Mouse (Mus musculus) kidney, postnatal 25 days (tissue): ENCODE measurements around the gene Rhox4g.
"Not testable (repeated sequence)": the region's sequence is repeated elsewhere in the genome, so short reads cannot be mapped to it uniquely, and the experiment has no call there.

Experiments used
- DNase-seq, 2 experiments: peaks; one replicate each; pipeline ENCODE4 v3.0.0; 2021; ENCODE audit warnings: mixed read lengths in 2 of 2

The Rhox4g gene

GRCm38 (mm10) chrX:37651227-37651626 is at the start of gene Rhox4g:
TSS of gene Rhox4g (minus strand) at chrX:37651327.
- not testable (repeated sequence) for DNase-seq

- no peak for DNase-seq
Observed at GRCm38 (mm10) chrX:37692261-37692660, 41.1 kb upstream of the Rhox4g start.

GRCm38 (mm10) chrX:37683031-37683715 is 32.0 kb upstream of the Rhox4g start:
- DNase-seq, result no peak

- not testable (repeated sequence) for DNase-seq
Observed at GRCm38 (mm10) chrX:37673177-37673576, 22.1 kb upstream of the Rhox4g start, which contains the start of gene Rhox2h. TSS of gene Rhox2h (minus strand) at chrX:37673277.

GRCm38 (mm10) chrX:37668664-37669063 is 17.5 kb upstream of the Rhox4g start, which contains the start of gene Rhox3h:
TSS of gene Rhox3h (minus strand) at chrX:37668764.
- DNase-seq, result not testable (repeated sequence)

GRCm38 (mm10) chrX:37643370-37643769 is 7.8 kb downstream of the Rhox4g start, which contains the start of gene Rhox2g:
TSS of gene Rhox2g (minus strand) at chrX:37643470.
- not testable (repeated sequence) for DNase-seq

GRCm38 (mm10) chrX:37628512-37628911 is 22.6 kb downstream of the Rhox4g start, which contains the start of gene Rhox3g:
TSS of gene Rhox3g (minus strand) at chrX:37628612.
- not testable (repeated sequence) for DNase-seq

- DNase-seq, result not testable (repeated sequence)
Observed at GRCm38 (mm10) chrX:37607604-37608003, 43.5 kb downstream of the Rhox4g start, which contains the start of gene Rhox4f. TSS of gene Rhox4f (minus strand) at chrX:37607704.
